In the genomic region with DNA sequence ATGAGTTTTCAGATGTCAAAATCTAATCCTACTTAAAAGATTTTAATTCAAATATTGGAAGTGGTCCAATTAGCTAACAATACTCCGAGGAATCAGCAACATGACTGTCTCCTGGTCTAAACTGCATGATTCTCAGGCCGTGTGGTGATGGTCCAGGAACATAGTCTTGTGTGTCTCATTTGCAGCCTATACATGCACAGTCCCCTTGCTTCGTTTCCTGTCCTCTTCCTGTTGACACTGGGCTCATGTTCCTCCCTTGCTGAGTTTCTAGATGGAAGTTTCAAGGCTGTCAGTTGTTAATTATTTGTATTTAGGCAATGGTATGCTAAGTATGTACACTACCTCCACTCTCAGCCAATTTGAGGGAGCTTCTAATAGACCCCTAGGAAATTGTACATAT, we compare ENCODE assay signal across 22 mouse cellular contexts. TPM values are rescaled to one million over a fixed set of nuclear protein-coding genes. Genes with fewer than 3 reads are reported as not detected.
A peak's percentile ranks its signal among the peaks of the same experiment; 100 is the strongest.
DNase-seq lines count a peak whose midpoint lies in the region; ATAC-seq and TF ChIP-seq lines count a peak whose summit lies in the region.
"Had no signal": no experiment of that assay in that cellular context is flagged by ENCODE, and none has a peak within 500 bp of the region (broad histone marks: within the 10 kb centered on the region; RNA-seq: fewer than 3 reads in every experiment).

No protein-coding gene starts in this region.

- no peak for DNase-seq in liver, embryonic 11.5 days (ENCODE audit: low spot score)
- DNase-seq in lung, postnatal 0 days (ENCODE audit: low spot score), result no peak
- DNase-seq in lung, postnatal 10 days, result no peak
- DNase-seq in MEL (ENCODE audit: low read depth, low spot score), result no peak
- no peak for DNase-seq in liver, postnatal 0 days
- no peak for DNase-seq in urinary bladder, adult 18-20 months (ENCODE audit: low spot score in 2 of 2)
- DNase-seq in forebrain, embryonic 10.5 days (ENCODE audit: extremely low spot score, low spot score), result no peak
- DNase-seq: adrenal gland, postnatal 10 days; cerebellum, adult 11 months; cerebellum, adult 8-10 months; cerebellum, postnatal 14 days; embryo, embryonic 11 days; gastrocnemius, postnatal 25 days; heart, adult 11 months; heart, postnatal 36 days had no signal

- ATAC-seq in liver, embryonic 12.5 days, result no peak
- no peak for ATAC-seq in liver, embryonic 11.5 days (replicated peaks; ENCODE audit: low FRiP score)
- ATAC-seq in lung, postnatal 0 days, result no peak
- no peak for ATAC-seq in liver, postnatal 0 days
- ATAC-seq: forebrain, embryonic 15.5 days had no signal

- WGBS in liver, embryonic 12.5 days (ENCODE audit: insufficient replicate concordance), result 49% methylated on average over 3 of the region's 3 CpGs
- 59% methylated on average over 3 of the region's 3 CpGs for WGBS in liver, embryonic 11.5 days
- 25% methylated on average over 3 of the region's 3 CpGs for WGBS in lung, postnatal 0 days
- WGBS in liver, postnatal 0 days (ENCODE audit: insufficient replicate concordance), result 44% methylated on average over 3 of the region's 3 CpGs
- WGBS in forebrain, embryonic 10.5 days, result 79% methylated on average over 3 of the region's 3 CpGs

- peaks cover 23% of the 10 kb centered on the region for H3K36me3 ChIP-seq in liver, embryonic 12.5 days
- H3K36me3 ChIP-seq in liver, embryonic 11.5 days (ENCODE audit: control insufficient read depth, insufficient read depth, low read length), result no peaks in the 10 kb centered on the region; the same call in 1 of the 2 replicates
- peaks cover 13% of the 10 kb centered on the region for H3K36me3 ChIP-seq in lung, postnatal 0 days (ENCODE audit: insufficient read depth, low read length)
- H3K36me3 ChIP-seq in MEL (ENCODE audit: control insufficient read depth in 1 of 2, insufficient read depth in 2 of 2, low read length in 2 of 2), result peaks cover under 1 to 37% of the 10 kb centered on the region in 2 experiments
- H3K36me3 ChIP-seq in liver, postnatal 0 days (replicated peaks; ENCODE audit: insufficient read depth, low read length), result peaks cover 30% of the 10 kb centered on the region; the same call in 1 of the 2 replicates
- H3K36me3 ChIP-seq in forebrain, embryonic 10.5 days (replicated peaks), result peaks cover 20% of the 10 kb centered on the region
- H3K36me3 ChIP-seq: forebrain, embryonic 15.5 days; hindbrain, embryonic 15.5 days had no signal

- no peaks in the 10 kb centered on the region for H3K27me3 ChIP-seq in liver, embryonic 12.5 days (replicated peaks)
- no peaks in the 10 kb centered on the region for H3K27me3 ChIP-seq in liver, embryonic 11.5 days (replicated peaks; ENCODE audit: control insufficient read depth, insufficient read depth, low read length)
- H3K27me3 ChIP-seq in lung, postnatal 0 days (replicated peaks; ENCODE audit: insufficient read depth, low read length), result no peaks in the 10 kb centered on the region
- H3K27me3 ChIP-seq in MEL (ENCODE audit: control insufficient read depth in 1 of 2, insufficient read depth in 2 of 2, low read length in 2 of 2), result no peaks in the 10 kb centered on the region
- no peaks in the 10 kb centered on the region for H3K27me3 ChIP-seq in liver, postnatal 0 days (ENCODE audit: insufficient read depth, low read length)
- no peaks in the 10 kb centered on the region for H3K27me3 ChIP-seq in forebrain, embryonic 10.5 days (ENCODE audit: poor library complexity, severe bottlenecking)
- H3K27me3 ChIP-seq: embryonic facial prominence, embryonic 15.5 days; forebrain, embryonic 15.5 days; heart, embryonic 13.5 days; hindbrain, embryonic 15.5 days had no signal

- no peak overlapping the region for H3K4me2 ChIP-seq in liver, embryonic 12.5 days
- no peak overlapping the region for H3K4me2 ChIP-seq in liver, embryonic 11.5 days
- no peak overlapping the region for H3K4me2 ChIP-seq in lung, postnatal 0 days (replicated peaks; ENCODE audit: low read depth, low read length)
- no peak overlapping the region for H3K4me2 ChIP-seq in liver, postnatal 0 days (ENCODE audit: low read depth, low read length)
- H3K4me2 ChIP-seq: embryonic facial prominence, embryonic 15.5 days; forebrain, embryonic 15.5 days; heart, embryonic 13.5 days; hindbrain, embryonic 15.5 days had no signal

- no peak overlapping the region for H3K9ac ChIP-seq in liver, embryonic 12.5 days
- no peak overlapping the region for H3K9ac ChIP-seq in liver, embryonic 11.5 days (ENCODE audit: low read depth, low read length)
- H3K9ac ChIP-seq in lung, postnatal 0 days (replicated peaks; ENCODE audit: low read depth), result no peak overlapping the region
- no peak overlapping the region for H3K9ac ChIP-seq in MEL (ENCODE audit: control insufficient read depth, low read depth, low read length, poor library complexity, severe bottlenecking)
- no peak overlapping the region for H3K9ac ChIP-seq in liver, postnatal 0 days (replicated peaks)
- H3K9ac ChIP-seq: embryonic facial prominence, embryonic 15.5 days; forebrain, embryonic 15.5 days; heart, embryonic 13.5 days; hindbrain, embryonic 15.5 days had no signal

- no peak overlapping the region for H3K4me3 ChIP-seq in liver, embryonic 12.5 days
- no peak overlapping the region for H3K4me3 ChIP-seq in liver, embryonic 11.5 days (ENCODE audit: low read depth, low read length)
- H3K4me3 ChIP-seq in lung, postnatal 0 days (ENCODE audit: low read depth, low read length), result no peak overlapping the region
- H3K4me3 ChIP-seq in MEL (ENCODE audit: control insufficient read depth in 1 of 2, insufficient read depth in 1 of 2, low read depth in 2 of 2, low read length in 2 of 2), result no peak overlapping the region
- no peak overlapping the region for H3K4me3 ChIP-seq in liver, postnatal 0 days (ENCODE audit: low read depth, low read length)
- H3K4me3 ChIP-seq in forebrain, embryonic 10.5 days, result no peak overlapping the region
- H3K4me3 ChIP-seq: embryonic facial prominence, embryonic 15.5 days; erythroblast, embryonic 14.5 days; forebrain, embryonic 15.5 days; heart, embryonic 13.5 days; hindbrain, embryonic 15.5 days had no signal

- TF ChIP-seq EP300 in lung, postnatal 0 days (IDR thresholded peaks at IDR 0.05), result no peak
- TF ChIP-seq EP300 in MEL (IDR thresholded peaks at IDR 0.05; ENCODE audit: low read depth in 1 of 2, low read length in 2 of 2), result no peak
- no peak for TF ChIP-seq EP300 in liver, postnatal 0 days (IDR thresholded peaks at IDR 0.05; ENCODE audit: low read depth)

- H3K79me2 ChIP-seq in MEL (ENCODE audit: control insufficient read depth, insufficient read depth, low read length, poor library complexity), result no peaks in the 10 kb centered on the region

- TF ChIP-seq RAD21 in MEL (IDR thresholded peaks at IDR 0.05; ENCODE audit: low read depth, low read length), result no peak

- no peak for TF ChIP-seq CTCF in lung, postnatal 0 days (IDR thresholded peaks at IDR 0.05)
- TF ChIP-seq CTCF in MEL (IDR thresholded peaks at IDR 0.05 in 2 of 3, conservative IDR thresholded peaks at IDR 0.05 in 1 of 3; ENCODE audit: control insufficient read depth in 1 of 3, insufficient read depth in 1 of 3, low read depth in 2 of 3, low read length in 3 of 3, poor library complexity in 1 of 3, severe bottlenecking in 1 of 3), result no peak
- no peak for TF ChIP-seq CTCF in liver, postnatal 0 days (IDR thresholded peaks at IDR 0.05; ENCODE audit: low read depth)

- peak overlapping the region; percentile 84; the same call in 1 of the 2 replicates for H3K27ac ChIP-seq in liver, embryonic 12.5 days
- H3K27ac ChIP-seq in liver, embryonic 11.5 days (ENCODE audit: low read depth, low read length), result no peak overlapping the region; the same call in 1 of the 2 replicates
- 0 out of 2 replicates have a peak overlapping the region, but pooled peaks have one; percentile 17 for H3K27ac ChIP-seq in lung, postnatal 0 days (ENCODE audit: low read length)
- peak overlapping the region; percentile 5; the same call in 1 of the 2 replicates for H3K27ac ChIP-seq in MEL (ENCODE audit: control insufficient read depth, low read depth, low read length)
- H3K27ac ChIP-seq in liver, postnatal 0 days (ENCODE audit: low read depth), result peak overlapping the region; percentile 48
- H3K27ac ChIP-seq in forebrain, embryonic 10.5 days, result no peak overlapping the region
- H3K27ac ChIP-seq: embryonic facial prominence, embryonic 15.5 days; forebrain, embryonic 15.5 days; hindbrain, embryonic 15.5 days had no signal

- peaks cover 66% of the 10 kb centered on the region for H3K4me1 ChIP-seq in liver, embryonic 12.5 days
- H3K4me1 ChIP-seq in liver, embryonic 11.5 days (replicated peaks; ENCODE audit: control insufficient read depth, insufficient read depth, low read length), result peaks cover 51% of the 10 kb centered on the region
- H3K4me1 ChIP-seq in lung, postnatal 0 days (ENCODE audit: insufficient read depth, low read depth, low read length), result peaks cover 13% of the 10 kb centered on the region; the same call in 1 of the 2 replicates
- peaks cover 31 to 32% of the 10 kb centered on the region in 2 experiments for H3K4me1 ChIP-seq in MEL (ENCODE audit: control insufficient read depth in 1 of 2, insufficient read depth in 2 of 2, low read length in 2 of 2)
- peaks cover 62% of the 10 kb centered on the region for H3K4me1 ChIP-seq in liver, postnatal 0 days (ENCODE audit: insufficient read depth)
- H3K4me1 ChIP-seq in forebrain, embryonic 10.5 days, result no peaks in the 10 kb centered on the region
- H3K4me1 ChIP-seq: embryonic facial prominence, embryonic 15.5 days; forebrain, embryonic 15.5 days; hindbrain, embryonic 15.5 days had no signal

- no peaks in the 10 kb centered on the region for H3K9me3 ChIP-seq in liver, embryonic 12.5 days (replicated peaks)
- no peaks in the 10 kb centered on the region for H3K9me3 ChIP-seq in liver, embryonic 11.5 days (ENCODE audit: control insufficient read depth, low read length)
- no peaks in the 10 kb centered on the region for H3K9me3 ChIP-seq in lung, postnatal 0 days (ENCODE audit: low read length)
- H3K9me3 ChIP-seq in MEL (replicated peaks; ENCODE audit: insufficient read depth, low read length), result no peaks in the 10 kb centered on the region
- H3K9me3 ChIP-seq in liver, postnatal 0 days (ENCODE audit: low read length), result no peaks in the 10 kb centered on the region
- no peaks in the 10 kb centered on the region for H3K9me3 ChIP-seq in forebrain, embryonic 10.5 days
- H3K9me3 ChIP-seq: embryonic facial prominence, embryonic 15.5 days; forebrain, embryonic 15.5 days; G1E; heart, embryonic 13.5 days; hindbrain, embryonic 15.5 days had no signal

- no peak for TF ChIP-seq POLR2A in MEL (IDR thresholded peaks at IDR 0.05; ENCODE audit: control insufficient read depth in 1 of 2, insufficient read depth in 1 of 2, low read depth in 1 of 2, low read length in 2 of 2, poor library complexity in 1 of 2)

RNA-seq across cellular contexts. Expression of a gene that starts 14.8 kb away (rescaled TPM):
- polyA plus RNA-seq in liver, embryonic 12.5 days (2016; fragmentation: Nextera tagmentation; extraction: Ambion mirVana), result 4.6 and 4.9 TPM in 2 replicates
- 5.2 and 6.1 TPM in 2 replicates for polyA plus RNA-seq in liver, embryonic 11.5 days (2014; fragmentation: Nextera tagmentation; extraction: Ambion mirVana)
- 19.6 and 20.8 TPM in 2 replicates for polyA plus RNA-seq in lung, postnatal 0 days (2015; fragmentation: Nextera tagmentation; extraction: Ambion mirVana)
- 4.0 and 4.5 TPM in 2 replicates for total RNA-seq in MEL (2012; rRNA removed)
- 1 to 10 TPM in 1 of 2 experiments, not detected in 1; 8.0 TPM for polyA plus RNA-seq in MEL (2012; ENCODE audit: insufficient read depth in 1 of 2, insufficient read length in 2 of 2, low read depth in 1 of 2, low replicate concordance in 2 of 2, missing spikeins in 1 of 2)
- 7.6 and 7.7 TPM in 2 replicates for polyA plus RNA-seq in liver, postnatal 0 days (2015; fragmentation: Nextera tagmentation; extraction: Ambion mirVana)
- polyA plus RNA-seq in forebrain, embryonic 10.5 days (2016; fragmentation: Nextera tagmentation; extraction: Ambion mirVana), result 1.2 and 2.0 TPM in 2 replicates

RNA-seq across cellular contexts. Expression of a gene that starts 50.6 kb away (rescaled TPM):
- polyA plus RNA-seq in liver, embryonic 12.5 days (2016; fragmentation: Nextera tagmentation; extraction: Ambion mirVana), result 23.9 and 24.9 TPM in 2 replicates
- 34.7 and 40.5 TPM in 2 replicates for polyA plus RNA-seq in liver, embryonic 11.5 days (2014; fragmentation: Nextera tagmentation; extraction: Ambion mirVana)
- 155 and 168 TPM in 2 replicates for polyA plus RNA-seq in lung, postnatal 0 days (2015; fragmentation: Nextera tagmentation; extraction: Ambion mirVana)
- total RNA-seq in MEL (2012; rRNA removed), result 14.1 and 16.7 TPM in 2 replicates
- 10 to 100 TPM in 1 of 2 experiments, not detected in 1; 20.1 TPM for polyA plus RNA-seq in MEL (2012; ENCODE audit: insufficient read depth in 1 of 2, insufficient read length in 2 of 2, low read depth in 1 of 2, low replicate concordance in 2 of 2, missing spikeins in 1 of 2)
- polyA plus RNA-seq in liver, postnatal 0 days (2015; fragmentation: Nextera tagmentation; extraction: Ambion mirVana), result 76.4 and 79.1 TPM in 2 replicates
- polyA plus RNA-seq in forebrain, embryonic 10.5 days (2016; fragmentation: Nextera tagmentation; extraction: Ambion mirVana), result 33.2 and 33.4 TPM in 2 replicates
- polyA plus RNA-seq: erythroblast, embryonic 14.5 days had no signal

RNA-seq across cellular contexts. Expression of a gene that starts 50.6 kb away (rescaled TPM):
- 23.2 and 31.3 TPM in 2 replicates for polyA plus RNA-seq in liver, embryonic 12.5 days (2016; fragmentation: Nextera tagmentation; extraction: Ambion mirVana)
- polyA plus RNA-seq in liver, embryonic 11.5 days (2014; fragmentation: Nextera tagmentation; extraction: Ambion mirVana), result 40.7 and 43.0 TPM in 2 replicates
- polyA plus RNA-seq in lung, postnatal 0 days (2015; fragmentation: Nextera tagmentation; extraction: Ambion mirVana), result 74.1 and 80.4 TPM in 2 replicates
- total RNA-seq in MEL (2012; rRNA removed), result 26.0 and 32.0 TPM in 2 replicates
- polyA plus RNA-seq in MEL (2012; ENCODE audit: insufficient read depth in 1 of 2, insufficient read length in 2 of 2, low read depth in 1 of 2, low replicate concordance in 2 of 2, missing spikeins in 1 of 2), result 10 to 100 TPM in 1 of 2 experiments, not detected in 1; 15.9 TPM
- polyA plus RNA-seq in liver, postnatal 0 days (2015; fragmentation: Nextera tagmentation; extraction: Ambion mirVana), result 59.4 and 64.1 TPM in 2 replicates
- 37.2 and 40.5 TPM in 2 replicates for polyA plus RNA-seq in forebrain, embryonic 10.5 days (2016; fragmentation: Nextera tagmentation; extraction: Ambion mirVana)

Comparison
In these comparisons a context has a peak if more than half of its experiments do, and no peak if none do; other contexts are left out.
1. H3K27ac ChIP-seq: peak in liver, embryonic 12.5 days (single experiment), lung, postnatal 0 days (single experiment), MEL (single experiment) and liver, postnatal 0 days (single experiment); none in liver, embryonic 11.5 days (single experiment) and forebrain, embryonic 10.5 days (single experiment).